Mouse (Mus musculus) ovary, postnatal 36 days (tissue): ENCODE results near the gene Heg1.

ENCODE experiments used
- DNase-seq: peaks from one replicate; pipeline ENCODE4 v3.0.0; 2022; ENCODE audit warnings: low spot score, mixed read lengths

The Heg1 gene

GRCm38 (mm10) chr16:33744622-33745419, 60.7 kb downstream of the Heg1 start:
- DNase-seq = no peak

- DNase-seq = no peak
Observed at GRCm38 (mm10) chr16:33745457-33745856, 61.3 kb downstream of the Heg1 start.

- DNase-seq = no peak
Observed at GRCm38 (mm10) chr16:33746074-33746676, 62.0 kb downstream of the Heg1 start.

- DNase-seq = no peak
Observed at GRCm38 (mm10) chr16:33747346-33747954, 63.3 kb downstream of the Heg1 start.

- DNase-seq = no peak
Observed at GRCm38 (mm10) chr16:33747994-33748393, 63.8 kb downstream of the Heg1 start.

- no peak for DNase-seq
Observed at GRCm38 (mm10) chr16:33751152-33751551, 67.0 kb downstream of the Heg1 start.

GRCm38 (mm10) chr16:33751590-33751989, 67.4 kb downstream of the Heg1 start:
- DNase-seq = no peak

- no peak for DNase-seq
Observed at GRCm38 (mm10) chr16:33752904-33753578, 68.9 kb downstream of the Heg1 start.

- no peak for DNase-seq
Observed at GRCm38 (mm10) chr16:33755293-33755692, 71.1 kb downstream of the Heg1 start.

GRCm38 (mm10) chr16:33755961-33756360, 71.8 kb downstream of the Heg1 start:
- DNase-seq = no peak

- DNase-seq = no peak
Observed at GRCm38 (mm10) chr16:33756396-33756795, 72.2 kb downstream of the Heg1 start.

GRCm38 (mm10) chr16:33759207-33759606, 75.0 kb downstream of the Heg1 start:
- no peak for DNase-seq

- DNase-seq = no peak
Observed at GRCm38 (mm10) chr16:33760542-33760941, 76.4 kb downstream of the Heg1 start.

GRCm38 (mm10) chr16:33760996-33761395, 76.8 kb downstream of the Heg1 start:
- no peak for DNase-seq

GRCm38 (mm10) chr16:33764501-33765193, 80.5 kb downstream of the Heg1 start:
- no peak for DNase-seq

GRCm38 (mm10) chr16:33765477-33765876, 81.3 kb downstream of the Heg1 start:
- DNase-seq = no peak

- DNase-seq = no peak
Observed at GRCm38 (mm10) chr16:33766309-33766708, 82.1 kb downstream of the Heg1 start.

- no peak for DNase-seq
Observed at GRCm38 (mm10) chr16:33766757-33767156, 82.6 kb downstream of the Heg1 start.

GRCm38 (mm10) chr16:33768491-33769278, 84.5 kb downstream of the Heg1 start:
- no peak for DNase-seq

- DNase-seq = no peak
Observed at GRCm38 (mm10) chr16:33769848-33770247, 85.7 kb downstream of the Heg1 start.

- DNase-seq = no peak
Observed at GRCm38 (mm10) chr16:33770778-33771454, 86.7 kb downstream of the Heg1 start.
